Mouse (Mus musculus) MEL (cell line): Measurements from ENCODE around the gene Pknox2. TPM values are rescaled to one million over a fixed set of nuclear protein-coding genes. Genes with fewer than 3 reads are reported as not detected.

Source experiments
- DNase-seq: peaks from one replicate; pipeline ENCODE4 v3.0.0; 2011; ENCODE audit warnings: low read depth, low spot score
- H3K27ac ChIP-seq: 2 replicates; pipeline ENCODE4 v1.5.1; 2012; ENCODE audit warnings: low read depth, mild to moderate bottlenecking, control low read depth, low read length, moderate library complexity; ENCODE audit not compliant: control insufficient read depth
- H3K27me3 ChIP-seq, 2 experiments: fragments of 150-350 bp in 1 of 2; sonication (generic) in 1 of 2; 2 replicates each; pipeline ENCODE4 v1.6.1; 2012; ENCODE audit warnings: low read length in 2 of 2, mild to moderate bottlenecking in 2 of 2, improper control_type of control experiment in 1 of 2, moderate library complexity in 1 of 2; ENCODE audit not compliant: insufficient read depth in 2 of 2, control insufficient read depth in 1 of 2
- H3K36me3 ChIP-seq, 2 experiments: 2 replicates each; pipeline ENCODE4 v1.6.1; 2012 to 2014; ENCODE audit warnings: low read length in 2 of 2, improper control_type of control experiment in 1 of 2, inconsistent platforms in 1 of 2, mild to moderate bottlenecking in 1 of 2; ENCODE audit not compliant: insufficient read depth in 2 of 2, control insufficient read depth in 1 of 2
- H3K4me1 ChIP-seq, 2 experiments: fragments of 150-350 bp in 1 of 2; sonication (generic) in 1 of 2; 2 replicates each; pipeline ENCODE4 v1.6.1; 2012; ENCODE audit warnings: low read length in 2 of 2, improper control_type of control experiment in 1 of 2, mild to moderate bottlenecking in 1 of 2; ENCODE audit not compliant: insufficient read depth in 2 of 2, control insufficient read depth in 1 of 2
- H3K4me3 ChIP-seq, 2 experiments: fragments of 150-350 bp in 1 of 2; sonication (generic) in 1 of 2; 2 replicates each; pipeline ENCODE4 v1.5.1; 2012; ENCODE audit warnings: low read depth in 2 of 2, low read length in 2 of 2, mild to moderate bottlenecking in 2 of 2, moderate library complexity in 2 of 2, control low read depth in 1 of 2, improper control_type of control experiment in 1 of 2; ENCODE audit not compliant: control insufficient read depth in 1 of 2, insufficient read depth in 1 of 2
- H3K79me2 ChIP-seq: 2 replicates; pipeline ENCODE4 v1.6.1; 2012; ENCODE audit warnings: mild to moderate bottlenecking, low read length, moderate library complexity; ENCODE audit not compliant: control insufficient read depth, poor library complexity, insufficient read depth
- H3K9ac ChIP-seq: 2 replicates; pipeline ENCODE4 v1.6.1; 2012; ENCODE audit warnings: low read depth, mild to moderate bottlenecking, control low read depth, low read length, moderate library complexity; ENCODE audit not compliant: control insufficient read depth, poor library complexity, severe bottlenecking
- H3K9me3 ChIP-seq: fragments of 150-350 bp; sonication (generic); replicated peaks from 2 replicates; pipeline ENCODE4 v1.6.1; 2012; ENCODE audit warnings: mild to moderate bottlenecking, low read length, improper control_type of control experiment, moderate library complexity; ENCODE audit not compliant: insufficient read depth
- CHD1 ChIP-seq: IDR thresholded peaks from 2 replicates; pipeline ENCODE4 v1.6.1; 2012; ENCODE audit warnings: low read depth, mild to moderate bottlenecking, inconsistent platforms, low read length, improper control_type of control experiment
- CHD2 ChIP-seq: IDR thresholded peaks from 2 replicates; pipeline ENCODE4 v1.6.1; 2011; ENCODE audit warnings: low read length, improper control_type of control experiment
- E2F4 ChIP-seq: IDR thresholded peaks from 2 replicates; pipeline ENCODE4 v1.6.1; 2011; ENCODE audit warnings: low read depth, low read length, improper control_type of control experiment, borderline replicate concordance
- ETS1 ChIP-seq: IDR thresholded peaks from 2 replicates; pipeline ENCODE4 v1.6.1; 2012; ENCODE audit warnings: low read depth, mild to moderate bottlenecking, inconsistent platforms, low read length, improper control_type of control experiment, moderate library complexity
- HCFC1 ChIP-seq: IDR thresholded peaks from 2 replicates; pipeline ENCODE4 v1.6.1; 2012; ENCODE audit warnings: low read depth, mild to moderate bottlenecking, inconsistent platforms, low read length, improper control_type of control experiment, moderate library complexity
- JUND ChIP-seq: IDR thresholded peaks from 2 replicates; pipeline ENCODE4 v1.6.1; 2011; ENCODE audit warnings: low read depth, mild to moderate bottlenecking, improper control_type of control experiment, low read length
- MXI1 ChIP-seq: IDR thresholded peaks from 2 replicates; pipeline ENCODE4 v1.6.1; 2011; ENCODE audit warnings: mild to moderate bottlenecking, low read depth, low read length, improper control_type of control experiment
- MYC ChIP-seq: IDR thresholded peaks from 2 replicates; pipeline ENCODE4 v1.6.1; 2011; ENCODE audit warnings: low read depth, mild to moderate bottlenecking, low read length, improper control_type of control experiment, moderate library complexity
- POLR2A ChIP-seq, 2 experiments: IDR thresholded peaks; 2 replicates each; pipeline ENCODE4 v1.6.1; 2011 to 2012; ENCODE audit warnings: low read length in 2 of 2, mild to moderate bottlenecking in 2 of 2, control low read depth in 1 of 2, improper control_type of control experiment in 1 of 2, low read depth in 1 of 2, moderate library complexity in 1 of 2; ENCODE audit not compliant: control insufficient read depth in 1 of 2, insufficient read depth in 1 of 2, poor library complexity in 1 of 2
- SIN3A ChIP-seq: IDR thresholded peaks from 2 replicates; pipeline ENCODE4 v1.6.1; 2012; ENCODE audit warnings: low read length, improper control_type of control experiment, inconsistent platforms
- SMC3 ChIP-seq: IDR thresholded peaks from 2 replicates; pipeline ENCODE4 v1.6.1; 2011; ENCODE audit warnings: low read depth, low read length, improper control_type of control experiment
- TAL1 ChIP-seq: IDR thresholded peaks from 2 replicates; pipeline ENCODE4 v1.6.1; 2012; ENCODE audit warnings: mild to moderate bottlenecking, inconsistent platforms, low read length, moderate library complexity, mixed read lengths
- TBP ChIP-seq: IDR thresholded peaks from 2 replicates; pipeline ENCODE4 v1.8.0; 2011; ENCODE audit warnings: low read depth, low read length, improper control_type of control experiment
- UBTF ChIP-seq: IDR thresholded peaks from 2 replicates; pipeline ENCODE4 v1.6.1; 2012; ENCODE audit warnings: low read depth, mild to moderate bottlenecking, inconsistent platforms, low read length, improper control_type of control experiment, moderate library complexity, borderline replicate concordance; ENCODE audit not compliant: insufficient read depth
- USF1 ChIP-seq: IDR thresholded peaks from 2 replicates; pipeline ENCODE4 v1.6.1; 2014; ENCODE audit warnings: low read depth, mild to moderate bottlenecking, inconsistent platforms, low read length, improper control_type of control experiment, moderate library complexity
- USF2 ChIP-seq, 2 experiments: IDR thresholded peaks; 2 replicates each; pipeline ENCODE4 v1.6.1; 2011 to 2012; ENCODE audit warnings: improper control_type of control experiment in 2 of 2, low read length in 2 of 2, borderline replicate concordance in 1 of 2, inconsistent platforms in 1 of 2, low read depth in 1 of 2, mild to moderate bottlenecking in 1 of 2; ENCODE audit not compliant: insufficient read depth in 1 of 2
- ZKSCAN1 ChIP-seq: IDR thresholded peaks from 2 replicates; pipeline ENCODE4 v1.6.1; 2012; ENCODE audit warnings: low read depth, mild to moderate bottlenecking, inconsistent platforms, low read length, improper control_type of control experiment, moderate library complexity
- polyA plus RNA-seq, 2 experiments: library from polyadenylated mRNA; stranded (reverse) in 1 of 2; unstranded in 1 of 2; fragments of >175 nt in 1 of 2; fragments of >200 nt in 1 of 2; gene quantifications; 2 replicates each; pipeline versions ENCODE4 v1.2.1 to v1.2.4; 2012; ENCODE audit warnings: low replicate concordance in 2 of 2, low read depth in 1 of 2; ENCODE audit not compliant: insufficient read length in 2 of 2, insufficient read depth in 1 of 2, missing spikeins in 1 of 2
- total RNA-seq: library from RNA; depleted of rRNA; stranded (reverse); fragments of 300-350 nt; gene quantifications from 2 replicates; pipeline ENCODE4 v1.2.3, GENCODE M21; 2012

The Pknox2 gene
- total and polyA plus RNA-seq, 3 experiments = not detected

DNA sequence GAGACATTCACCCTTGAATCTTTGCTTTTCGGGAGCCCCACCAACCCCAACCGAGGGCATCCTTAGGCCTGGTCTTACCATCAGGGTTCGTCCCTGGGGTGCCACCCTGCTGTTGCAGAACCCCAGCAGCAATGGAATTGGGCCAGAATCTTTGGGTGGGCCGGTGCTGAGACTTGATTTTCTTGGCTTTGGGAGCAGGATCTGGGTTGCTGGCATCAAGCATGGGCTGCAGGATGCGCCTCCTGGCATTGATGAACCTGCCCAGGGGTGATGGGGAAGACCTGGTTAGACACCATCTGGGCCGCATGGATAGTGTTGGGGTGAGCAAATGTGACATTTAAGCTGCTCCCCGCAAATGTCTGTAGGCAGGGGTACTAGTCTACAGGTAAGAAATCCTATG lies 253.0 kb downstream of the Pknox2 start:
- H3K4me3 ChIP-seq = no peak overlapping the region
- TF ChIP-seq POLR2A (IDR thresholded peaks at IDR 0.05; ENCODE audit: control insufficient read depth in 1 of 2, insufficient read depth in 1 of 2, low read depth in 1 of 2, low read length in 2 of 2, poor library complexity in 1 of 2) (no peak), MXI1 (no peak), E2F4 (no peak), TAL1 (no peak), CHD1 (no peak), TBP (no peak), USF1 (no peak), SIN3A (no peak), MYC (no peak), HCFC1 (no peak), CHD2 (no peak), ETS1 (no peak), USF2 (IDR thresholded peaks at IDR 0.05; ENCODE audit: borderline replicate concordance in 1 of 2, insufficient read depth in 1 of 2, low read depth in 1 of 2, low read length in 2 of 2) (no peak), UBTF (no peak), SMC3 (no peak)
- no peak overlapping the region for H3K9ac ChIP-seq
- H3K9me3 ChIP-seq = no peaks in the 10 kb centered on the region
- DNase-seq = no peak
- no peaks in the 10 kb centered on the region for H3K79me2 ChIP-seq
- no peaks in the 10 kb centered on the region for H3K4me1 ChIP-seq
- peaks cover 0 to 2% of the 10 kb centered on the region in 2 experiments; a peak in 2 of 4 replicates for H3K27me3 ChIP-seq
- no peaks in the 10 kb centered on the region for H3K36me3 ChIP-seq
- H3K27ac ChIP-seq = no peak overlapping the region

DNA sequence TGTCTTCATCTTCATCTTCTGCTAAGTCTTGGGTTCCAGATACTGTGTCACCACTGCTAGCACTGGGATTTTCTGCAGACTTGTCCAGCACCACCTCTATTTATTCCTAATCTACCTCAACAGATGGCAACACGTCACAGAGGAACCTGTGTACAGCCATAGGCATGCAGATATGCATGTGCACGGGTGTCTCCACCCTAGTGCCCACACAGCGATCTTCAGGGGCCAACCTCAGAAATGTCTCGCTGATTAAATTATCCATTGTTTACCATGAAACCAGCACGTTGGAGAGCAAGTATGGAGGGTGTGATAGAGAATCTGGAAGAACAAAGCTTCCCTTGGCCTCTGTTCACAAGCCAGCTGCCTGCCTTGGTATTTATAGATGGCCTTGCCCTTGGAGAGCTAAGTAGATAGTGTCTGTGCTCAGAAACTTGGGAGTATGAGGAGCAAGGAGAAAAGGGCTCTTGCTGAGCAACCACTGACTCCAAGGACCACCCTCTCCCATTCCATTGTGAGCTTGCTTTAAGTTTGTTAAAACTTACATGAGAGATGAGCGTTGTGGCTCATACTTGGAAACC lies 253.7 kb downstream of the Pknox2 start:
- H3K9ac ChIP-seq = no peak overlapping the region
- peaks cover under 1 to 2% of the 10 kb centered on the region in 2 experiments; a peak in 3 of 4 replicates for H3K27me3 ChIP-seq
- H3K4me1 ChIP-seq = no peaks in the 10 kb centered on the region
- no peaks in the 10 kb centered on the region for H3K79me2 ChIP-seq
- TF ChIP-seq SIN3A (no peak), ZKSCAN1 (no peak), SMC3 (no peak), JUND (no peak)
- DNase-seq = no peak
- H3K36me3 ChIP-seq = no peaks in the 10 kb centered on the region
- H3K4me3 ChIP-seq = no peak overlapping the region
- H3K9me3 ChIP-seq = no peaks in the 10 kb centered on the region
- no peak overlapping the region for H3K27ac ChIP-seq
